Mouse (Mus musculus): ENCODE data around the gene Fgfr2. TPM values are rescaled to one million over a fixed set of nuclear protein-coding genes. Genes with fewer than 3 reads are reported as not detected.
A peak's percentile ranks its signal among the peaks of the same experiment; 100 is the strongest.

Fgfr2 gene
- polyA plus RNA-seq, 1 experiment from 2014 or later: 121 TPM

DNA sequence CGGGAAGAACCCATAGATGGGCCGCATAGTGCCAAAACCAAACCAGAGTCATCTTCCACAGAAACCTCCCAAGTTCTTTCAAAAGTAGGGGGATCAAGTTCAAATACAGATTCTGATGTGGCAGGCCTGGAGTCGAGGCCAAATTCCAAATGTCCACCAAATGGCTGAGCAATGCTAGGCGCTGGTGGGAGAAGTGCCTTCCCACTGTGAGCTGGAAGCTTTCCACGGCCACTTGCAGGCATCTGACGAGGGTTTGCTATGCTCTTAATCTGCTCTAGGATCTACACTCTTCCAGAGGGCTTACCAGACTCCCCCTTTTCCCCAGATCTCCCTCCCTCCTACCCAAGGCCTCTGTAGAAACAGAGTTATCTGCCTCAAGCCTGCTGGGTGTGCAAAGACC, 376.1 kb downstream of the Fgfr2 start:
- 84% methylated on average over 6 of the region's 6 CpGs for WGBS
- Histone ChIP-seq H3K9ac (no peak overlapping the region), H3K9me3 (no peaks in the 10 kb centered on the region), H3K27me3 (no peaks in the 10 kb centered on the region), H3K36me3 (peaks cover 8% of the 10 kb centered on the region), H3K4me2 (replicated peaks) (no peak overlapping the region), H3K4me3 (no peak overlapping the region), H3K27ac (no peak overlapping the region), H3K4me1 (no peaks in the 10 kb centered on the region)
- ATAC-seq (ENCODE audit: insufficient number of reproducible peaks, insufficient read depth, low FRiP score, low TSS enrichment): no peak

DNA sequence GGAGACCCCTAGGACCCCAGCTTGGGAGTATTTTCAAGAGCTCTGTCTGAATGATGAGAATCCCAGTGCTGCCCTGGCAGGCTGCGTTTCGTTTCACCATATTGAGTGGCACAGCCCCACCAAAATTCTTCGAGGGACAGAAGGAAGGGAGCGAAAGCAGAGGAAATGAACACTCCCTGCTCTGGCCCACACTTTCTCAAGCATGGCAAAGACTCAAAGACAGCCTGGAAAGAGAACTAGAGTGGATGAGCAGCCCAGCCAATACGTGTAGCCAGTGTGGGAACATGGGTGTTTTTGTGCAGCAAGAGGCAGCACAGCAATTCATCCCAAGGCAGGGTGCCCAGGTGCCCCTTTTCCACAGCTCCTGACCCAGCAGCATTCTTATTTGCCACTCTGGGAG, 380.2 kb downstream of the Fgfr2 start:
- Histone ChIP-seq H3K4me1 (no peaks in the 10 kb centered on the region), H3K9ac (no peak overlapping the region), H3K27me3 (no peaks in the 10 kb centered on the region), H3K9me3 (no peaks in the 10 kb centered on the region), H3K27ac (no peak overlapping the region), H3K4me3 (no peak overlapping the region), H3K4me2 (replicated peaks) (no peak overlapping the region), H3K36me3 (0 out of 2 replicates have a peak, but pooled peaks cover 5% of the 10 kb centered on the region)
- no peak for ATAC-seq (ENCODE audit: insufficient number of reproducible peaks, insufficient read depth, low FRiP score, low TSS enrichment)
- WGBS: 85% methylated on average over 5 of the region's 5 CpGs

DNA sequence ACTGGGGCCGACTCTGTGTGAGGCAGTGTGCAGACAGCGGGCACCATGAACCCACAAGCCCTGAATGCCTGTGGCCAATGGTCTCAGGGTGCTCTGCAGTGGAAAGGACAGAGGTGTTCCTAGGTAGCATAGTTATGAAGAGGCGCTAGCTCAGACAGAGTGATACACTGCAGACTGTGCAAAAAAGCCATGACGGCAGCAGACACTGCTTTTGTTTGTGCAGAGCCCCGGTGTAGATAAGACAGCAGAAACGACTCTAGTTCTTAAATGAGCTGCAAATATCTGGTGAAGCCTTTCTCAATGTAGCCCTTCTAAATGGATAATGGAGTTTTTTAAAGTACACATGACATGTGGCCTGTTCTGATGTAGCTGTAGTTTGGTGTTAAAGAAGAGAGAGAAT, 383.3 kb downstream of the Fgfr2 start:
- no peak overlapping the region for H3K9ac ChIP-seq
- 92% methylated on average over 6 of the region's 6 CpGs for WGBS
- peaks cover 17% of the 10 kb centered on the region for H3K4me1 ChIP-seq
- no peak overlapping the region for H3K27ac ChIP-seq
- H3K27me3 ChIP-seq: no peaks in the 10 kb centered on the region
- H3K4me3 ChIP-seq: no peak overlapping the region
- H3K36me3 ChIP-seq: 0 out of 2 replicates have a peak, but pooled peaks cover 5% of the 10 kb centered on the region
- no peak overlapping the region for H3K4me2 ChIP-seq (replicated peaks)
- no peak for ATAC-seq (ENCODE audit: insufficient number of reproducible peaks, insufficient read depth, low FRiP score, low TSS enrichment)
- no peaks in the 10 kb centered on the region for H3K9me3 ChIP-seq

DNA sequence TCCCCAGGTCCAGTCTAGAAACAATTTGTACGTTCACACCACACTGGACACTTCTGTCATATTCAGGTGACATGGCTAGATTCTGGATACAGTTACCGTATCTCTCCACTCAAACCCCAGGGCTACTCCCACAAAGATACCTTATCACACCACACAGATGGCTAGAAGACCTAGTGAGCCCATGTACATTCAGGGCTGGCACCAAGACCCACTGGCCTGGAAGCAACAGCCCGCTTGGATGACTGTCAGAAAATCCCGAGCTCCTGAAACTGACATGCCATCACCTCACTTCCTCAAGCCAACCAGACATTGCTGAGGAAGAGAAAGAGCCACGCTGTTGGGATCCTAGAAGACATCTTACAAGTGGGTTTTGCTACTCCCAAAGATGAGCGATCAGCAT, 384.3 kb downstream of the Fgfr2 start:
- peaks cover 17% of the 10 kb centered on the region for H3K4me1 ChIP-seq
- no peak overlapping the region for H3K27ac ChIP-seq
- H3K4me2 ChIP-seq (replicated peaks): no peak overlapping the region
- 0 out of 2 replicates have a peak, but pooled peaks cover 5% of the 10 kb centered on the region for H3K36me3 ChIP-seq
- H3K4me3 ChIP-seq: no peak overlapping the region
- no peaks in the 10 kb centered on the region for H3K9me3 ChIP-seq
- no peaks in the 10 kb centered on the region for H3K27me3 ChIP-seq
- H3K9ac ChIP-seq: no peak overlapping the region
- 93% methylated on average over 6 of the region's 6 CpGs for WGBS
- ATAC-seq (ENCODE audit: insufficient number of reproducible peaks, insufficient read depth, low FRiP score, low TSS enrichment): no peak

DNA sequence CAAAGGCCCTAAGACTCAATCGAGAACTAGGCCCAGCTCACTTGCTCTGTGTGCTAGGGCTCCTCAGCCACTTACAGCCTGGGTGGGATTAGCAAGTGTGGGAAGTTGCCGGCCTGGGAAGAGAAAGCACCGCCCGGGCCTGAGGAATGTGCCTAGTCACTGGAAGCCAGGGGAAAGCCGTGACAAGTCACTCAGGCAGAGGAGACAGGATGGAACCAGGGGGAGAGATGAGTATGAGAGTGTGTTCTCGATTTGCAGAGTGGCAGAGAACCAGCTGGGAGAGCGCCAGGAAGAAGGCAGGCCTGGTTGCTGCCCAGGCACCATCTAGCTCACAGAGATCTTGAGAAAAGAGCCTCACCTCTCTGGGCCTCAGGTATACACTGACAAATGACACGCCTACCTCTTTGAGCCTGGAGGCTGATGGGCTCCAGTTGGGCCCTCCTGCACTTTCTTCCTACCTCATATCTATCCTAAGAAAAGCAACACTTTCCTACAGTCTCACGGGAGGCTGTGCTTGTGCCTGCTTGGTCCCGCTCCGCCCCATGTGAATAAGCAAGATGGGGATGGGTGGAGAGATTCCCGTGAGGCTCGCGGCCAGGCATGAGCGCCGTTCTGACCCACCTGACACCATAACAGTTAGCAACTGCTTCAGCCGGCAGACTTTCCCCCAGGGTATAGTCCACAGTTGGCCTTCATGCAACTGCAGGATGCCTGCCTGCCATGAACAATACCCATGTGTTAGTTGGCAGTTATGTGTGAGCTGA, 386.9 kb downstream of the Fgfr2 start:
- no peak overlapping the region for H3K4me2 ChIP-seq (replicated peaks)
- H3K27ac ChIP-seq: peak overlapping the region; percentile 72
- 0 out of 2 replicates have a peak, but pooled peaks cover 3% of the 10 kb centered on the region for H3K36me3 ChIP-seq
- WGBS: 58% methylated on average over 17 of the region's 17 CpGs
- no peaks in the 10 kb centered on the region for H3K9me3 ChIP-seq
- no peak overlapping the region for H3K4me3 ChIP-seq
- no peaks in the 10 kb centered on the region for H3K27me3 ChIP-seq
- H3K4me1 ChIP-seq: peaks cover 17% of the 10 kb centered on the region
- no peak for ATAC-seq (ENCODE audit: insufficient number of reproducible peaks, insufficient read depth, low FRiP score, low TSS enrichment)
- H3K9ac ChIP-seq: no peak overlapping the region

DNA sequence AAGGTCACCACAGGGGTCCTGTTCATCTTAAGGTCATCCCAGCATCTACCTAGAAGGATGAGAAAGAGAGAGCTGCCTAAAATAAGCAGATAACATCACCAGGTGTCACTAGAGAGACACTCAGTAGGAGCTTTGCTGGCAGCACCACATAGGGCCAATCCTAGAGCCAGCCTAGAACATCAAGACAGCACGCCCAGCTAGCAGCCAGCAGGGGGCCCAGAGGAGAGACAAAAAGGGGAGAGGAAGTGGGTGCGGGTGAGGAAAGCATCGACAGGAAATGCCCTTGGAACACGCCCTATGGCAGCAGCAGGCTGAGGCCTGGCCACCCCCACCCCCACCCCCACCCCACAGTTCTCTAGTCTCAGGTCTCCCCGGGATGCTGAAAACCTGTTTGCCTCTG, 388.0 kb downstream of the Fgfr2 start:
- H3K27ac ChIP-seq: peak overlapping the region; percentile 72; the same call in 1 of the 2 replicates
- 35% methylated on average over 5 of the region's 5 CpGs for WGBS
- H3K27me3 ChIP-seq: no peaks in the 10 kb centered on the region
- no peaks in the 10 kb centered on the region for H3K36me3 ChIP-seq
- ATAC-seq (ENCODE audit: insufficient number of reproducible peaks, insufficient read depth, low FRiP score, low TSS enrichment): no peak
- no peaks in the 10 kb centered on the region for H3K9me3 ChIP-seq
- H3K9ac ChIP-seq: no peak overlapping the region
- H3K4me2 ChIP-seq (replicated peaks): no peak overlapping the region
- peaks cover 17% of the 10 kb centered on the region for H3K4me1 ChIP-seq
- no peak overlapping the region for H3K4me3 ChIP-seq

DNA sequence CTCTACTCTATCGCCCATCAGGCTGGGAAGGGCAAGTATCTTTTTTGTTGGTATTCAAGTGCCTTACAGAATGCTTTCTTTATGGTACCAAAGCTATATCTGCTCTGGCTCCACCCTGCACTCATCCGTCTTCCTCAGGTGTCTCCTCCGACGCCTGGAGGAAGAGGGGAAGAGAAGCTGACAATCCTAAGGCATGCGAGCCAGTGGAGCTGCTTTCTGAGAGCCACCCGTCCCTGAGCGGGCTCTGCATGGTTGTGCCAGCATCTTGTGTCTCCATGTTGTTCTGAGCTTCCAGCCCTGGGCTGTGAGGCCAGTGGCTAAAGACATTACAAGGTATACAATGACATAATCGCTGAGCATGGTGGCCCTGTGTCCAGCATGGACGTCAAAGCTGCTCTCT, 388.9 kb downstream of the Fgfr2 start:
- Histone ChIP-seq H3K4me2 (replicated peaks) (no peak overlapping the region), H3K9me3 (no peaks in the 10 kb centered on the region), H3K4me3 (no peak overlapping the region), H3K36me3 (no peaks in the 10 kb centered on the region), H3K27ac (no peak overlapping the region), H3K27me3 (no peaks in the 10 kb centered on the region), H3K4me1 (peaks cover 17% of the 10 kb centered on the region), H3K9ac (no peak overlapping the region)
- 85% methylated on average over 9 of the region's 9 CpGs for WGBS
- ATAC-seq (ENCODE audit: insufficient number of reproducible peaks, insufficient read depth, low FRiP score, low TSS enrichment): no peak

DNA sequence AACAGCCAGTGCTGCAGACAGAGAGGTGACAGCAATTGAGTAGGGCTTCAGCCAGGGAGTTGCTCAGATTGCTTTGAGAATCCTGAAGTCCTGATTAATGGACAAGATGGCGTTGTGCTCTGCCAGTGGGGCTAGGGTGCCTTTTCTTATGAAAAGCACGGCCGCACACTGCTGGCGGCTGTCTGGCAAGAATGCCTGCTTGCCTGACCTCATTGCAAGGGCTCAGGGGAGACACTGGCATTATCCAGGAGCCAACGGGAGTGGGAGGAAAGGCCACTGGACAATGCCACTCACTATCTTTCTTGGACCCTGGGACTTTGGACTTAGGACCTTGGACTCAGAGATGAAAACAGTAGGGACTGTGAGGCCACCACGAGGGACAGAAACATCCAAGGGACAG, 389.6 kb downstream of the Fgfr2 start:
- Histone ChIP-seq H3K4me1 (peaks cover 17% of the 10 kb centered on the region), H3K27ac (no peak overlapping the region), H3K4me2 (replicated peaks) (no peak overlapping the region), H3K36me3 (no peaks in the 10 kb centered on the region), H3K27me3 (no peaks in the 10 kb centered on the region), H3K9me3 (no peaks in the 10 kb centered on the region), H3K4me3 (no peak overlapping the region), H3K9ac (no peak overlapping the region)
- 74% methylated on average over 6 of the region's 6 CpGs for WGBS
- no peak for ATAC-seq (ENCODE audit: insufficient number of reproducible peaks, insufficient read depth, low FRiP score, low TSS enrichment)

DNA sequence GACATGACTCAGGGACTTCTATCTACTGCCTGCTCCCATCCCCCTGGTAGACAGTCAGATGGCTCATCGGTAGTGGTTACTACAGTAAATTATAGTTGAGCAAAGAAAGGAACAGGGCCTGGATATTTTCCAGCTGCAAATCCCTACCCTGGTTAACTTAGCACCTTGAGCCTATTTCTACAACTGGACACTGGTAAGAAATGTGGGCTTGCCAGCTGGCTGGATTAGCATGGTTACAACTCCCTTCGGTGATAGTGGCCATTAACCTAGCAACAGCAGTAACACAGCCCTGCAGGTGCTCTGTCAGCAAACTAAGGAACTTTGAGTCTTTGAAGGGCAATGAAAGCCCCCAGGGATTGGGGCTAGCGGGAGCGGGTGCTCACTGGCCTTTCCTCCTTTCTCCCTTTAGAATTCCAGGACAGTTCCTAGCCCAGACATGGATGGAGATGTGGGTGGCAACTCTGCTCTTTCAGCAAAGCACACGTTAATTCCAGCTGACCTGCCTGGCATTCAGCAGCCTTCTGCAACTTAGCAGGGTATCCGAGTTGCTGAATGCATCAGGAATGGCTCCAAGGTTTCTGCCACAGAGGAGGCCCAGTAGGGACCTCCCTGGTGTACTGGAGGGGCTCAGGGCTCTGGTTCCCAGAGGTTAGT, 390.9 kb downstream of the Fgfr2 start:
- H3K4me1 ChIP-seq: peaks cover 17% of the 10 kb centered on the region
- H3K27ac ChIP-seq: 0 out of 2 replicates have a peak overlapping the region, but pooled peaks have one; percentile 7
- WGBS: 68% methylated on average over 6 of the region's 6 CpGs
- H3K9me3 ChIP-seq: no peaks in the 10 kb centered on the region
- H3K36me3 ChIP-seq: no peaks in the 10 kb centered on the region
- H3K9ac ChIP-seq: no peak overlapping the region
- H3K4me3 ChIP-seq: no peak overlapping the region
- no peaks in the 10 kb centered on the region for H3K27me3 ChIP-seq
- no peak for ATAC-seq (ENCODE audit: insufficient number of reproducible peaks, insufficient read depth, low FRiP score, low TSS enrichment)
- no peak overlapping the region for H3K4me2 ChIP-seq (replicated peaks)

DNA sequence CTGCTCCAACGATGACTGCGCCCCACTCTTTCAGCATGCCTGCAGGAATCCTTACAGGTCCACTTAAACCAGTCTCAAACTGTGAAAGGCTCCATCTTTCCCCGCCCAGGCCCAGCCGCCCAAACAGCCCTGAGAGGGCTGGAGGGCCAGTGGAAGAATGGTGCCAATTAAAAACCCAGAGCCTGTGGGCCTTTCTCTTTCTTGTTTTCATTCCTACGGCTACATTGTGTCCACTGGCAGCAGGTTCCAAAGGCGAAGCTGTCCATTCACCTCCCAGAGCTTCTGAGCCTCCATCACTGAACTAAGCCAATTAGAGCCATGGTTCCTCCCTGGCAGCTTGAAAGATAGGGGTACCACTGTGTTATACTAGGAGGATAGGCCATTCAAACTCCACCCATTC, 391.6 kb downstream of the Fgfr2 start:
- Histone ChIP-seq H3K4me2 (replicated peaks) (no peak overlapping the region), H3K4me1 (peaks cover 15% of the 10 kb centered on the region), H3K36me3 (no peaks in the 10 kb centered on the region), H3K4me3 (no peak overlapping the region), H3K9me3 (no peaks in the 10 kb centered on the region), H3K27ac (no peak overlapping the region), H3K27me3 (no peaks in the 10 kb centered on the region), H3K9ac (no peak overlapping the region)
- no peak for ATAC-seq (ENCODE audit: insufficient number of reproducible peaks, insufficient read depth, low FRiP score, low TSS enrichment)
- 63% methylated on average over 6 of the region's 6 CpGs for WGBS

DNA sequence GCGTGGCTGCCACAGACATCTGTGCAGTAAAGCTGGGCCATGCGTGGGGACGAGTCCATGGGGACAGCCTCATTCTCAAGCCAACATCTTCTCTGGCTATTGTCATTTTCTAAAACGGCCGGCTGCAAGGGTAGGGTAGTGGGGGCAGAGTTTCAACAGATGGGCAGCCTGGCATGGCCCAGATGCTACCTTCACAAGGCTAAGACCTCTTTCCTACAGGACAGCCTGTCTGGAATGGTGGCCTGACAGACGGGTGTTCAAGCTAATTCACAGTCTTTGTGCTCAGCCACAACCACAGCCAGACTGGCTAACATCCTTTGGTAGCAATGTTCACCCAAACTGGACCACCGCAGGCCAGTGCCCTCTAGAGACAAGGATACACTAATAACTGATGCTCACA, 392.6 kb downstream of the Fgfr2 start:
- Histone ChIP-seq H3K27ac (no peak overlapping the region), H3K4me1 (peaks cover 5% of the 10 kb centered on the region), H3K4me3 (no peak overlapping the region), H3K4me2 (replicated peaks) (no peak overlapping the region), H3K9ac (no peak overlapping the region), H3K36me3 (no peaks in the 10 kb centered on the region), H3K9me3 (no peaks in the 10 kb centered on the region), H3K27me3 (no peaks in the 10 kb centered on the region)
- ATAC-seq (ENCODE audit: insufficient number of reproducible peaks, insufficient read depth, low FRiP score, low TSS enrichment): no peak
- WGBS: 78% methylated on average over 7 of the region's 7 CpGs

All from embryonic facial prominence, embryonic 12.5 days (tissue).